Mouse (Mus musculus): ENCODE measurements around the gene Zmym3. TPM values are rescaled to one million over a fixed set of nuclear protein-coding genes. Genes with fewer than 3 reads are reported as not detected.
A peak's percentile ranks its signal among the peaks of the same experiment; 100 is the strongest.
"Not testable (repeated sequence)": the region's sequence is repeated elsewhere in the genome, so short reads cannot be mapped to it uniquely, and the experiment has no call there.

Zmym3 gene
- polyA plus RNA-seq, 1 experiment, result 11.8 TPM

DNA sequence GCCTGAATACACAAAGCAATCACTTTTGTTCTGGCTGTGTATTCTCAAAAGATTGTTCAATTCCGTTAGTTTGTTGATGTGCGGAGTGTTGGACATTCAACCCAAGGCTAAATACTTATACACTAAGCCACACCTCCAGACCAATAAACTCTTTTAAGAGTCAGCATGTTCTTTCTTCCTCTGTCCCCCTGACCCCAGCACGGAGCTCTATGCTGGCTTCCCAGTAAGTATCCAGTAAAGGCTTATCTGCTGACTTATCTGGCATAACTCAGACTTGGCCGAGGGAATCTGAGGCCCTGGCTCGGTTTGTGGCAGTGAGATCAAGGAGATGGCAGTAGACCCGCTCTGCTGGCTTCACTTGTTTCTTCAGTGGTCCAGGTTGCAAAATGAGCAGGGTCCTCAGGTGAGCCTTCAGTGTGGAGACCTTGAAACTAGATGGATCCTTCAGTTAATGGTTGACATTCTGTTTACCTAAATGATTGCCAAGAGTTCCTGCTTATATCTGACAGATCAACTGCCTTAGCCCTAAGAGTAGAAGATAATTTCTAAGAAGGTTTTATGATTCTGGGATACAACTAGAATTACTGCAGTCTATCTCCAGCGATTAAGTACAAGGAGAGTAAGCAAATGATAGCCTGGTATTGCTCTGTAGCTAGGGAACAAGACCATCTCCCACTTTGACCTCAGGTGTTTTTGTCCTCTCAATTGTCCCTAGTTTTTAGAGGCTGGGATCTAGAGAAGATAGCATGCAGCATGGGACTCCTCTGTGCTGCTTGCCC lies 44.3 kb downstream of the Zmym3 start, which contains the start of gene Gjb1:
Gjb1 (plus strand) TSS at position 189 of the 779 bp plus-strand sequence.
- no peak for TF ChIP-seq CTCF (IDR thresholded peaks at IDR 0.05; ENCODE audit: extremely low read depth, insufficient read length, insufficient replicate concordance, low read depth, low read length)
- no peak for TF ChIP-seq POLR2A (IDR thresholded peaks at IDR 0.05; ENCODE audit: low read depth, low read length)
- Histone ChIP-seq H3K4me3 (ENCODE audit: low read depth, low read length) (peak within 1 kb of the TSS; percentile 58), H3K27me3 (ENCODE audit: control insufficient read depth, insufficient read depth, low read length) (no peaks in the 10 kb centered on the region), H3K27ac (ENCODE audit: insufficient read depth, low read depth, low read length) (peak within 1 kb of the TSS; percentile 89), H3K4me1 (ENCODE audit: control insufficient read depth, insufficient read depth, insufficient read length, low read length) (no peaks in the 10 kb centered on the region; the same call in 1 of the 2 replicates), H3K36me3 (ENCODE audit: control insufficient read depth, insufficient read depth, low read length) (no peaks in the 10 kb centered on the region)
- WGBS, result 34% methylated on average over 7 of the region's 7 CpGs

DNA sequence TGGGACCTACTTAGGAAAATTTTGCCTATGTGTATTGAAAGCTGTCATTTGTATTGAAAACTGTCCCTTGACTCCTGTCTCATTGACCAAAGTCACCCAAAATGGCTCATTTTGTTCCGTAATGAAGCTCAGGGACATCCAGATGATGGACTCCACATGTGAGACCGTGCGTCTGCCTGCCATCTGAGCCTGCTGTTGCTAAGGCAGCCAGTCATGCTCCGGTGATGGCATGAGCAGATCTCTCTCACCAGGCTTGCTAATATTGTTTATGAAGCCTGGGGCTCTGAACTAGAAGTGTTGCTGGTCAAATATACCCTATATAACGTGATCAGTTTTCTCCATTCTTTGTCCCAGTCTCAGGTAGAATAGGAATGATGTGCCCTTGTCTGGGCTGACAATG lies 47.7 kb downstream of the Zmym3 start:
- Histone ChIP-seq H3K27me3 (ENCODE audit: control insufficient read depth, insufficient read depth, low read length) (no peaks in the 10 kb centered on the region), H3K36me3 (ENCODE audit: control insufficient read depth, insufficient read depth, low read length) (no peaks in the 10 kb centered on the region), H3K4me3 (ENCODE audit: low read depth, low read length) (no peak overlapping the region), H3K27ac (ENCODE audit: insufficient read depth, low read depth, low read length) (no peak overlapping the region), H3K4me1 (ENCODE audit: control insufficient read depth, insufficient read depth, insufficient read length, low read length) (no peaks in the 10 kb centered on the region; the same call in 1 of the 2 replicates)
- 89% methylated on average over 5 of the region's 5 CpGs for WGBS
- TF ChIP-seq CTCF (IDR thresholded peaks at IDR 0.05; ENCODE audit: extremely low read depth, insufficient read length, insufficient replicate concordance, low read depth, low read length), result no peak
- TF ChIP-seq POLR2A (IDR thresholded peaks at IDR 0.05; ENCODE audit: low read depth, low read length), result no peak

DNA sequence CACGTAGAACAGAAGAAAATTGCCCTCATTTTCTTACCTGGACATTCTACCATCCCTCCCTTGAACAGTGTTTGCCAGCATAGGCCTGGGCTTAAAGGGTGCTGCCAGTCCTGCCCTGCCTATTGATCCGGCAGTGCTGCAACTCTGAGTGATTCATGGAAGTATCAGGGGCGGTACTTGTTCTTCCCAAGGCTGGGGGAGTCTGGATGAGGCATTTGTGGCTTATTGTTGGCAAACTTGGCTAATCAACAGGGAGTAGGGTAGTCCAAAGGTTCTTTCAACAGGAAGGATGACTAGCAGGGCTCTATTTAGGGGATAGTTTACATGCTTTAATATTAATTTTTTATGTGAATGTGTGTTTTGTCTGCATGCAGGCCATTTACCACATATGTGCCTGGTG lies 50.1 kb downstream of the Zmym3 start:
- Histone ChIP-seq H3K27me3 (ENCODE audit: control insufficient read depth, insufficient read depth, low read length) (no peaks in the 10 kb centered on the region), H3K36me3 (ENCODE audit: control insufficient read depth, insufficient read depth, low read length) (no peaks in the 10 kb centered on the region), H3K4me1 (ENCODE audit: control insufficient read depth, insufficient read depth, insufficient read length, low read length) (no peaks in the 10 kb centered on the region; the same call in 1 of the 2 replicates), H3K4me3 (ENCODE audit: low read depth, low read length) (no peak overlapping the region), H3K27ac (ENCODE audit: insufficient read depth, low read depth, low read length) (no peak overlapping the region)
- 50% methylated on average over 3 of the region's 3 CpGs for WGBS
- no peak for TF ChIP-seq POLR2A (IDR thresholded peaks at IDR 0.05; ENCODE audit: low read depth, low read length)
- TF ChIP-seq CTCF (IDR thresholded peaks at IDR 0.05; ENCODE audit: extremely low read depth, insufficient read length, insufficient replicate concordance, low read depth, low read length), result no peak

DNA sequence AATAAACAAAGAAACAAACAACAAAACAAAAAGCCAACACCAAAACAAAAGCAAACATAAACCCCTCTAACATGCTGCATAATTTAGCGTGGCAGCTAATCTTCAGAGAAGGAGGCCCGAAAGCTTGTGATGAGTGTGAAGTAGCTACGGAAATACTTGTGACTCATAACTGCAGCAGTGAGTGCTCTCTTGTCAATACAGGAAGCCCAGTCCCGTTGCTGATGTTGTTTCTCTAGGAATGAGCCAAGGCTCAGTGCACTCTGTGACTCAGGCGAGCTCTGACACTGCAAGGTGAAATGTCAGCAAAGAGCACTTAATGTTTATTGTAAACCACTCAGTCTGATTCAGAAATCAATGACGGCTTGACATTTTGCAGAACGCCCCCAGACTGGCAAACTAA lies 51.6 kb downstream of the Zmym3 start:
- WGBS, result 70% methylated on average over 7 of the region's 7 CpGs
- TF ChIP-seq CTCF (IDR thresholded peaks at IDR 0.05; ENCODE audit: extremely low read depth, insufficient read length, insufficient replicate concordance, low read depth, low read length) (no peak), POLR2A (IDR thresholded peaks at IDR 0.05; ENCODE audit: low read depth, low read length) (no peak)
- H3K27ac ChIP-seq (ENCODE audit: insufficient read depth, low read depth, low read length), result no peak overlapping the region

DNA sequence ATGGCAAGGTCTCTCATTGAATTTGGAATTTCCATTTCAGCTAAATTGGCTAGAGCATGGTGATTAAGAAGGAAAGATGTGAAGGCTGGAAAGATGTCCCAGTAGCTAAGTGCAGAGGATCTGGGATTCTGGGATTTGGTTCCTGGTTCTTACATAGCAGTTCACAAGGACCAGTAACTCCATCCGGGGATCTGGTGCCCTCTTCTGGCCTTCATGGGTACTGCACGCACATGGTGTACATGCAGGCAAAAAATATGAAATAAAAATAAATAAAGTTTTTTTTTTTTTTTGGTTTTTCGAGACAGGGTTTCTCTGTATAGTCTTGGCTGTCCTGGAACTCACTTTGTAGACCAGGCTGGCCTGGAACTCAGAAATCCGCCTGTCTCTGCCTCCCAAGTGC lies 61.7 kb downstream of the Zmym3 start:
- not testable (repeated sequence) for H3K27ac ChIP-seq (ENCODE audit: insufficient read depth, low read depth, low read length); H3K36me3 ChIP-seq (ENCODE audit: control insufficient read depth, insufficient read depth, low read length); H3K4me1 ChIP-seq (ENCODE audit: control insufficient read depth, insufficient read depth, insufficient read length, low read length); H3K27me3 ChIP-seq (ENCODE audit: control insufficient read depth, insufficient read depth, low read length); H3K4me3 ChIP-seq (ENCODE audit: low read depth, low read length)
- 79% methylated on average over 4 of the region's 4 CpGs for WGBS
- peak; percentile 21; the same call in 1 of the 2 replicates for TF ChIP-seq CTCF (IDR thresholded peaks at IDR 0.05; ENCODE audit: extremely low read depth, insufficient read length, insufficient replicate concordance, low read depth, low read length)

More for the DNA sequence above, 51.6 kb downstream of the Zmym3 start:
- Histone ChIP-seq H3K36me3 (ENCODE audit: control insufficient read depth, insufficient read depth, low read length) (no peaks in the 10 kb centered on the region), H3K4me1 (ENCODE audit: control insufficient read depth, insufficient read depth, insufficient read length, low read length) (no peaks in the 10 kb centered on the region), H3K4me3 (ENCODE audit: low read depth, low read length) (no peak overlapping the region), H3K27me3 (ENCODE audit: control insufficient read depth, insufficient read depth, low read length) (no peaks in the 10 kb centered on the region)

Other genes starting within 250 kb of the Zmym3 start
- gene Snx12, start 198.3 kb downstream of the Zmym3 start, polyA plus RNA-seq (2012; rRNA removed), result 4.2 and 7.4 TPM in 2 replicates
- 13.7 and 32.2 TPM in 2 replicates for gene Foxo4, start 166.3 kb downstream of the Zmym3 start, polyA plus RNA-seq (2012; rRNA removed)
- 0.23 TPM in 1 of 2 replicates, not detected in the other for gene Gm614, start 156.9 kb downstream of the Zmym3 start, polyA plus RNA-seq (2012; rRNA removed)
- 7.1 and 14.1 TPM in 2 replicates for gene Il2rg, start 152.6 kb downstream of the Zmym3 start, polyA plus RNA-seq (2012; rRNA removed)
- gene Gm20489, start 151.8 kb downstream of the Zmym3 start, polyA plus RNA-seq (2012; rRNA removed), result not detected in 2 replicates
- gene Med12, start 146.8 kb downstream of the Zmym3 start, polyA plus RNA-seq (2012; rRNA removed), result 77.9 and 155 TPM in 2 replicates
- gene Nlgn3, start 121.7 kb downstream of the Zmym3 start, polyA plus RNA-seq (2012; rRNA removed), result 0.04 and 0.06 TPM in 2 replicates
- gene Gjb1, start 44.5 kb downstream of the Zmym3 start, polyA plus RNA-seq (2012; rRNA removed), result 88.8 and 125 TPM in 2 replicates
- gene Nono, start 8.5 kb upstream of the Zmym3 start, polyA plus RNA-seq (2012; rRNA removed), result 20.7 and 47.5 TPM in 2 replicates
- 0.20 TPM in 1 of 2 replicates, not detected in the other for gene Itgb1bp2, start 28.2 kb upstream of the Zmym3 start, polyA plus RNA-seq (2012; rRNA removed)
- gene Taf1, start 111.9 kb upstream of the Zmym3 start, polyA plus RNA-seq (2012; rRNA removed), result 0.53 and 2.0 TPM in 2 replicates
- 11.1 and 19.8 TPM in 2 replicates for gene Ogt, start 219.2 kb upstream of the Zmym3 start, polyA plus RNA-seq (2012; rRNA removed)